Mouse (Mus musculus) bone marrow macrophage, adult 2 months (primary cell): Measurements from ENCODE around the gene Rfx8.

Experiments used
- CTCF ChIP-seq: IDR thresholded peaks from 2 replicates; pipeline ENCODE4 v1.5.1; 2012; ENCODE audit warnings: low read depth, mild to moderate bottlenecking, low read length, moderate library complexity
- POLR2A ChIP-seq: IDR thresholded peaks from 2 replicates; pipeline ENCODE4 v1.6.1; 2012; ENCODE audit warnings: mild to moderate bottlenecking, low read depth, low read length, borderline replicate concordance

DNA sequence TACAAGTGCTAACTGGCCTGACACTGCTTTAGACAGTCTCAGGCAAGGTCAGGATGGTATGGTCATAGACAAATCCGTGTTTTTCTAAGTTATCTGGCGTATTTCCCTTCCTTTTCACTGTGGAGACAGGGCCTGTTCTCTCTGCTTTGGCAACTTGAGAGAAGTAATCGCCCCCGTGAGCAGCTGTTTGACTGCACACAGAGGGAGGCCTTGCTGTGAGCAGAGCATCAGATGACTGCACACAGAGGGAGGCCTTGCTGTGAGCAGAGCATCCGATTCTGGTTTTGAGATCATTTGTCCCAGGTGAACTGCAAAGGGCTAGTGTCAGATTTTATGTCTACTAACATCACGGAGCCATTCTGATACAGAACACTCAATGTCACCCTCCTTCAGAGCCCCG is 20.2 kb upstream of the Rfx8 start:
- TF ChIP-seq CTCF (no peak), POLR2A (no peak)
